Mouse (Mus musculus) brain, embryonic 18.5 days (tissue): ENCODE results near the gene Pdcd5.

ENCODE experiments used
- DNase-seq: peaks from one replicate; pipeline ENCODE4 v3.0.0-alpha.2; 2012; ENCODE audit warnings: low read depth, low spot score

Pdcd5 gene

GRCm38 (mm10) chr7:35646317-35647081, 822 bp downstream of the Pdcd5 start:
- DNase-seq = no peak

- DNase-seq = no peak
These were observed 7.2 kb downstream of the Pdcd5 start for GRCm38 (mm10) chr7:35640072-35640471.

- DNase-seq = no peak
These were observed 10.4 kb downstream of the Pdcd5 start for GRCm38 (mm10) chr7:35636874-35637273.

- DNase-seq = no peak
These were observed 11.1 kb downstream of the Pdcd5 start for GRCm38 (mm10) chr7:35636229-35636628.

- no peak for DNase-seq
These were observed 18.8 kb downstream of the Pdcd5 start for GRCm38 (mm10) chr7:35628496-35628895.

- DNase-seq = no peak
These were observed 19.9 kb downstream of the Pdcd5 start for GRCm38 (mm10) chr7:35627371-35627770.

GRCm38 (mm10) chr7:35626038-35626437, 21.3 kb downstream of the Pdcd5 start:
- DNase-seq = no peak

GRCm38 (mm10) chr7:35622626-35623025, 24.7 kb downstream of the Pdcd5 start:
- no peak for DNase-seq

GRCm38 (mm10) chr7:35617513-35617912, 29.8 kb downstream of the Pdcd5 start:
- DNase-seq = no peak

GRCm38 (mm10) chr7:35609245-35609644, 38.1 kb downstream of the Pdcd5 start:
- no peak for DNase-seq

GRCm38 (mm10) chr7:35606816-35607215, 40.5 kb downstream of the Pdcd5 start:
- no peak for DNase-seq

GRCm38 (mm10) chr7:35602766-35603165, 44.6 kb downstream of the Pdcd5 start:
- no peak for DNase-seq

- no peak for DNase-seq
These were observed 46.2 kb downstream of the Pdcd5 start for GRCm38 (mm10) chr7:35601106-35601505.

- DNase-seq = no peak
These were observed 47.3 kb downstream of the Pdcd5 start for GRCm38 (mm10) chr7:35600031-35600430.

- DNase-seq = no peak
These were observed 47.8 kb downstream of the Pdcd5 start for GRCm38 (mm10) chr7:35599492-35599891.

GRCm38 (mm10) chr7:35594311-35594710, 53.0 kb downstream of the Pdcd5 start:
- DNase-seq = no peak
